Mouse (Mus musculus) embryonic fibroblast, embryonic 13.5 days (primary cell): Measurements from ENCODE around the gene Krt4. TPM values are rescaled to one million over a fixed set of nuclear protein-coding genes. Genes with fewer than 3 reads are reported as not detected.

Source experiments
- H3K27ac ChIP-seq: 2 replicates; pipeline ENCODE4 v1.5.1; 2012; ENCODE audit warnings: low read length, control low read depth, inconsistent platforms; ENCODE audit not compliant: insufficient read depth
- H3K4me1 ChIP-seq: 2 replicates; pipeline ENCODE4 v1.6.1; 2011; ENCODE audit warnings: low read length; ENCODE audit not compliant: control insufficient read depth, insufficient read depth
- H3K4me3 ChIP-seq: 2 replicates; pipeline ENCODE4 v1.5.1; 2011; ENCODE audit warnings: mild to moderate bottlenecking, control low read depth, low read length; ENCODE audit not compliant: insufficient read depth
- CTCF ChIP-seq: IDR thresholded peaks from 2 replicates; pipeline ENCODE4 v1.5.1; 2011; ENCODE audit warnings: mild to moderate bottlenecking, control low read depth, low read length, moderate library complexity, borderline replicate concordance; ENCODE audit not compliant: insufficient read depth
- POLR2A ChIP-seq: IDR thresholded peaks from 2 replicates; pipeline ENCODE4 v1.6.1; 2011; ENCODE audit warnings: low read depth, mild to moderate bottlenecking, control low read depth, low read length, moderate library complexity
- polyA plus RNA-seq: library from polyadenylated mRNA; stranded (reverse); fragments of >200 nt; gene quantifications from 2 replicates; pipeline ENCODE4 v1.2.4, GENCODE M21; 2011; ENCODE audit warnings: low read depth; ENCODE audit not compliant: missing spikeins, insufficient read length

Krt4 gene
- polyA plus RNA-seq, result not detected in 2 replicates

DNA sequence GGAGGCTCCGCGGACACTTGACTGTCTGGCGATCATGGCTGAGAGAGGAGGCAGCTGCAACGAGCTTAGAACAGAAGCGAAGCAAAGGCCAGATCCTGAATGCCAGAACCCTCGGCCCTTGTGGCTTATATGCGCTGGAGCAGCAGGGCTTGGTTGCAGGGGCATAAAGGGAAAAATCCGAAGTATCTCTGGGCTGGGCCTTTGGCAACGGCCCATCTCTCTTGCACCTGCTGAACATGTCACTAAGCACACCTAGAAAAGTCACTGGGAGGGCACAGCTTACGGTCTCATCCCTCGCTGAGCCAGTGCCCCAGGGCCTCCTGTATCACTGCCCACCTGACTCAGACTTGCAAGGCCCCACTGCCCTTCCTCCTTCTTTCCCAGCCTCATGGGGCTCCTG lies at the start of gene Krt4:
Gene Krt4, minus strand, starts transcription at position 101 of the 400 bp plus-strand sequence.
- TF ChIP-seq CTCF, result no peak
- no peak for TF ChIP-seq POLR2A
- Histone ChIP-seq H3K4me1 (no peaks in the 10 kb centered on the region), H3K4me3 (no peak within 1 kb of the TSS), H3K27ac (no peak within 1 kb of the TSS)

DNA sequence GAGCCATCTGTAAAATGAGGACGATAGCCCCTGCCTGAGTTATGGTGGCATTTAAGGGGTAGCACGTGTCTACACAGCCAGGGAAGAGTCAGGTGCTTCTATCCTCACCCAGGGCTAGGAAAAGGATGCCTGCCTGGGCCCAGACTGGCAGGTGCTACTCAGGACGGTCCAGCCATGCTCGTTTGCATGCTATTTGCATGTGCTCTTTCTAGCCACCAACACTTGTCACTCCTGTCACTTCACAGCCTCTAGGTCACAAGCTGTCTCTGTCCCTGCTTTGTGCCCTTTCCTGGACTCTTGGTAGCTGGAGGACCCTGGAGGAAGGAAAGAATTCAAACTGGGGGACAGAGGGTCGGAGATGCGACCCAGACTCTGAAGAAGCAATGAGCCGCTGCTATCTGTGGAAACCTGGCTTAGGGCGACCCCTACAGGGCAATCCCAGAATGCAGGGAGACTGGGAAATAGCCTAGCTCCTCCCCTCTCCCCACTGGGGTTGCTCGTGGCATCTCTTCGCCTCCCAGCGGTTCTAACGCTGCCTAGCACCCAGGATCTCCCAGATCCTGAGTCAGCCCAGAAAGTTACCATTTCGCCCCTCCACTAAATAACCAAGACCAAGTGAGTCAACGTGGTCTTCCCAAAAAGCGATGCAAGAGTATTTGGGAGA lies 49.0 kb upstream of the Krt4 start:
- TF ChIP-seq CTCF (peak; percentile 75), POLR2A (no peak)
- Histone ChIP-seq H3K27ac (0 out of 2 replicates have a peak overlapping the region, but pooled peaks have one; percentile 5), H3K4me1 (peaks cover 19% of the 10 kb centered on the region), H3K4me3 (no peak overlapping the region)

DNA sequence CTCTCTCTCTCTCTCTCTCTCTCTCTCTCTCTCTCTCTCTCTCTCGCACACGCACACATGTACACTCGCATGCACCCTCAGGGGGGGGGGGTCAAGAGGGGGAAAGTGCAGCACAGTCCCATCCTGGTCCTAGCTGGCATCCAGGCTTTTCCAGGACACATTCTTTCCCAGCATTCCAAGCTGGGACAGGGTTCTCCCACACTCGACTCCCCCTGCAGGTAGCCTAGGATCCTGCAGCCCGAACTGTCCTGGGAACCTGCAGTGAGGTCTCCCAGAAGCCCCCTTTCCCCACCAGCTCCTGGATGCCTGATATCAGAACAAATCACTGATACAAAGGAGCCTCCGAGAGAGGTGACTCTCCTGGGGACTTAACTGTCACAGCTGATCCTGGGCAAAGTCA lies 46.0 kb upstream of the Krt4 start:
- TF ChIP-seq POLR2A, result no peak
- peak; percentile 71 for TF ChIP-seq CTCF
- no peak overlapping the region for H3K27ac ChIP-seq

DNA sequence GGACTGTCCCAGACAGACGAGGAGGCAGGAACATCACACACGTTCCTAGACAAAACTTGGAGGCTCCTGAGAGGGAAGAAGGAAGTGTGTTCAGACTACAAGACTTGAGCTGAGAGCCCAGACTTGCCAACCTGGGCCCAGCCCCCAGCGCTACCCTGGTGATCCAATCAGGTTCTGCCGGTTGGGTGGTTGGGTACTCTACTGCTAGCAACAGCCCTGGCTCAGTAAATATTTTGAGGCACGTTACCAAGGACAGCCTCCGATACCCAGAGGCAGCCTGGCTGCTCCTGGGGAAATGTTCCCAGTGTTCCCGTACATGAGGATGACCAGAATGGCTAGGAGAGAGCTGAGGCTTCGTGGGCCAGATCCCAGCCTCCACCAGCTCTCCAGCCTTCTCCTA lies 42.3 kb upstream of the Krt4 start:
- no peak for TF ChIP-seq CTCF
- no peak for TF ChIP-seq POLR2A
- Histone ChIP-seq H3K4me3 (no peak overlapping the region), H3K27ac (no peak overlapping the region), H3K4me1 (no peaks in the 10 kb centered on the region)

More for the DNA sequence above, 46.0 kb upstream of the Krt4 start:
- Histone ChIP-seq H3K4me1 (no peaks in the 10 kb centered on the region), H3K4me3 (no peak overlapping the region)

DNA sequence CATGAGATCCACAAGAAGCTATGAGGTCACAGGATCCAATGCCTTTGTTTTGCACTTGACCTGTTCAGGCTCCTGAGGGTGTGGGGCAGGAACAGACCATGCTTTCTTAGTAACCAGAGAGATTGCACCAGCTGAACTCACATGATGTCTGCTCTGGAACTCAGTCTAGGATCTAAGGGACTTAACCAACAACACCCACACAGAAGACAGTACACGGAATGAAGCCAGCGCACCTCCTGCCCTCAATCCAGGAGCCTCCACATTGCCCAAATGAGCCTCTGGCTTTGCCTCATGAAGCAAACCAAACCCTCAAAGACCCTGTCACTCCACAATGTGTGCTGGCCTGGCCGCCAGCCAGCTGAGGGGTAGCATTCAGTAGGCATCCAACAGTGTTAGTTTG lies 34.4 kb upstream of the Krt4 start:
- TF ChIP-seq CTCF (no peak), POLR2A (no peak)

DNA sequence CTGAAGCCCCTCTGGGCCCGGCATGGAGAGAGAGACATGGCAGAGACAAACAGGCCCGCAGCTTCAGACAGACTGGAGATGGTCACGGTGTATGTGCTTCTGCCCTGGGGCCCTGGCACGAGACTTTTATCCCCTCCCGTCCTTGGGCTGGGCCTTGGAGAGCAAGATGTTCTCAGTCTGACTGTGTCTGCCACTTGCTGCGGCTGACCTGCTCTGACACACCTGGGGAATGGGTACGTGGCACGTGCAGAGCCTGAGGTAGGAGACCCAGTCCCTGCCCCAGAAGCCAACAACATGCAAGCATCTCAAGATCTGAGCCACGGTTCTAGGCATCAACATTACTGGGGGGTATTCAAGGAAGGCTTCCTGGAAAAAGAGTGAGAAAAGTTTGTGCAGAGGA lies 29.7 kb upstream of the Krt4 start, which contains the start of gene Krt78:
Gene Krt78, minus strand, starts transcription at position 101 of the 400 bp plus-strand sequence.
- Histone ChIP-seq H3K4me3 (no peak within 1 kb of the TSS), H3K27ac (no peak within 1 kb of the TSS), H3K4me1 (no peaks in the 10 kb centered on the region)
- TF ChIP-seq CTCF (no peak), POLR2A (no peak)

More for the DNA sequence above, 34.4 kb upstream of the Krt4 start:
- Histone ChIP-seq H3K4me3 (no peak overlapping the region), H3K4me1 (no peaks in the 10 kb centered on the region), H3K27ac (no peak overlapping the region)

DNA sequence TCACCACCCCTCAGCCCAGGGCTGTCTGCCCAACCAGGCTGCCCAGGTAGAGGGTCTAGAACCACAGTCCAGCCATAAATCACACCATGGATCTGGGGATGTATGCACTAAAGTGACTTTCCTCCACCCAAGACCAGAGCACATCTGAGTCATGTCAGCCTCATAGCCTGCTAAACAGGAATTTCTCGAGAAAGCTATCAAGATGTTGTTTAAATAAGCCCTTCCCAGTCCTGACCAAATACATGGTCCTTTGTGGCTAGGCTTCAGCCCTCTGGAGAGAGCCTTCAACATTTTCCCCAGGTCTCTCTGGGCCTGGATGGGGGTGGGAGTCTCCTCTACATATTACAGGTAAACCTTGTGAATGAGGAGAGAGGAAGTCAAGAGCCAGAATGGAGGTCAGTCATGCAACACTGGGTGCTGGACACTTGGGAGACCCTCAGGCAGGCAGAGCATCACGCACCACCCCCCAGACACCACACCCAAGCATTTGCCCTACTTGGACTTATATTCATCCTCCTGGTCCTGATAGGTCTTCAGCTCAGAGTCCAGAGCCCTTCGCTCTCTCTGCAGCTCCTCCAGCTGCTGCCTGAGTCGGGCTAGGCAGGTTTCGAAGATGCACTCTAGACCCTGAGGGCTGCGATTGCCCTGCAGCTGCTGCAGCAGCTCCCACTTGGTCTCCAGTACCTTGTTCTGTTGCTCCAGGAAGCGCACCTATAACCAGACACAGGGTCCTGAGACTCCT lies 28.4 kb upstream of the Krt4 start:
- no peak overlapping the region for H3K27ac ChIP-seq
- H3K4me3 ChIP-seq, result no peak overlapping the region
- no peaks in the 10 kb centered on the region for H3K4me1 ChIP-seq
- TF ChIP-seq POLR2A (no peak), CTCF (no peak)

DNA sequence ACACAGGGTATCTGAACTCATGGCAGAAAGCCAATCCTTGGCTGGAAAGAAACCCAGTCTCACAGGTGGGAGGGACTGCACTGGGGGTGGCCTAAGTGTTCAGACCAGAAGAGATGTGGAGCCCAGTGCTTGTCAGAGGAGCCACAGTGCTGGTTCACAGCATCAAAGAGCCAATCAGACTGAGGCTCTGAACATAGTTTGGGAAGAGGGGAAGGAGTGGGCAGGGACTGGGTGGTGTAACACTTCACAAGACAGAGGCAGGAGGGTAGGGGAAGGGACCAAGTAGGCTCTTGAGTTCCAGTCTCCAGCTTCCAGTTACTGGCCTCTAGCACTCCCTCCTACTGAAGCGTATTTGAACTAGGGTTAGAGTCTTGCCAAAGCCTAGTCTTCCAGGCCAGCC lies 20.9 kb upstream of the Krt4 start:
- TF ChIP-seq CTCF (no peak), POLR2A (no peak)
- Histone ChIP-seq H3K4me3 (no peak overlapping the region), H3K27ac (no peak overlapping the region), H3K4me1 (peaks cover 8% of the 10 kb centered on the region)

DNA sequence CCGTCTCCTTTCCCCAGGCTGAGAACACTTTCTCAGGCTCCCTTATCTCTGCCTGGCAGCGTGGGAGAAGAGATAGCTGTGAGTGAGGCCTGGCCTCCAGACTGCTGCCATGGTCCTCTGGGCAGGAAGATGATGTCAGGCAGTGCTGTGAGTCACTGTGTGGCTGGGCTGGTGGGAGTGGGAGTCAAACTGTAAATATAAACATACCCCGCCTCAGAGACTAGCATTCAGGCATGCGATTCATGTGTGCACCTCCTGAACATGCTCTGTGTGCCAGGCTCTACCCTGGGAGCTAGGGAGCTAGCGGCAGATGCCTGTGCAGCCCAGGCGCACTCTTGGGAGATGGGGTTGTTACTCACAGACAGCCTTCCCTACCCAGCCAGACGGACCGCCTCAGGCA lies 17.4 kb upstream of the Krt4 start:
- H3K27ac ChIP-seq, result no peak overlapping the region
- TF ChIP-seq CTCF, result no peak
- no peak for TF ChIP-seq POLR2A
- H3K4me1 ChIP-seq, result peaks cover 10% of the 10 kb centered on the region
- no peak overlapping the region for H3K4me3 ChIP-seq

DNA sequence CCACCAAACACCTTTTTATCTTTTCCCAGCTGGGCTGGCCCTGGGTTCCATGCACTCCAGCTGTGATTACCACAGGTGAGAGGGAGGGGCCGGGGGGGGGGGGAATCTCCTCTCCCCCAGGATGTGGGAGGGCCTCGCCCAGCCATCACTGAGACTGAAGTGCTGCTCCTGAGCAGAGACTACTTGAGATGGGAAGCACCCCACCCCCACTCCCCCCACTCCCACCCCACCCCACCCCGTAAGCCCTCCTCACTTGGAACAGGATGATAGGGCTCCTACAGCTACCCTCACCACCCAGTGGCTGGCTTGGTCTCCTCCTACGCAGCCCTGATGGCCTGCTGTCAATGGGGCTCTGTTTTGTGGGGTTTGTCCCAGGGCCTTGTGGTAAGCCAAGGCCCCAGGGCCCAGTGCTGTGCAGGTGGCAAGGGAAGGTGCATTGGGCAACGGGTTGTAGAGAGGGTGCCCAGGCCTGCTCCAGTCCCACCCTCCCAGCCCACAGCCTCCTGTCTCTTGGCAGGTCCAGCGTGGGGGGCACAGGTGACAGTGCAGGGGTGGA lies 15.8 kb upstream of the Krt4 start, which contains the start of gene Krt79:
Gene Krt79, minus strand, starts transcription at position 51 of the 556 bp plus-strand sequence.
- Histone ChIP-seq H3K4me3 (no peak within 1 kb of the TSS), H3K27ac (no peak within 1 kb of the TSS)
- no peak for TF ChIP-seq CTCF
- no peak for TF ChIP-seq POLR2A

More for the DNA sequence above, 15.8 kb upstream of the Krt4 start, which contains the start of gene Krt79:
- peaks cover 10% of the 10 kb centered on the region for H3K4me1 ChIP-seq
